Mouse (Mus musculus) cortical plate, adult 2 months (tissue): ENCODE results near the gene Klhl2. TPM values are rescaled to one million over a fixed set of nuclear protein-coding genes. Genes with fewer than 3 reads are reported as not detected.
A peak's percentile ranks its signal among the peaks of the same experiment; 100 is the strongest.

Source experiments
- H3K27ac ChIP-seq: fragments of 200-500 bp; 2 replicates; pipeline ENCODE4 v1.5.1; 2012; ENCODE audit warnings: low read length, control low read depth, inconsistent platforms; ENCODE audit not compliant: insufficient read depth
- H3K4me1 ChIP-seq: fragments of 200-500 bp; 2 replicates; pipeline ENCODE4 v1.6.1; 2011; ENCODE audit warnings: low read length; ENCODE audit not compliant: control insufficient read depth, insufficient read depth
- H3K4me3 ChIP-seq: fragments of 200-500 bp; 2 replicates; pipeline ENCODE4 v1.5.1; 2011; ENCODE audit warnings: mild to moderate bottlenecking, low read length, control low read depth; ENCODE audit not compliant: insufficient read depth
- CTCF ChIP-seq: fragments of 200-500 bp; IDR thresholded peaks from 2 replicates; pipeline ENCODE4 v1.5.1; 2011; ENCODE audit warnings: mild to moderate bottlenecking, control low read depth, low read length; ENCODE audit not compliant: insufficient read depth; ENCODE audit errors: extremely low read depth
- POLR2A ChIP-seq: fragments of 200-500 bp; IDR thresholded peaks from 2 replicates; pipeline ENCODE4 v1.6.1; 2011; ENCODE audit warnings: mild to moderate bottlenecking, low read length, control low read depth; ENCODE audit not compliant: insufficient read depth; ENCODE audit errors: extremely low read depth
- polyA plus RNA-seq: library from polyadenylated mRNA; depleted of rRNA; stranded (reverse); fragments of >200 nt; gene quantifications from 2 replicates; pipeline ENCODE4 v1.2.3, GENCODE M21; 2012

The Klhl2 gene
- polyA plus RNA-seq, 1 experiment, result 133 TPM

- no peak for TF ChIP-seq CTCF
- TF ChIP-seq POLR2A, result no peak
- Histone ChIP-seq H3K27ac (peak overlapping the region; percentile 90), H3K4me3 (no peak overlapping the region), H3K4me1 (peaks cover 12% of the 10 kb centered on the region)
These were observed 43.3 kb downstream of the Klhl2 start for GRCm38 (mm10) chr8:64806558-64806957.

DNA sequence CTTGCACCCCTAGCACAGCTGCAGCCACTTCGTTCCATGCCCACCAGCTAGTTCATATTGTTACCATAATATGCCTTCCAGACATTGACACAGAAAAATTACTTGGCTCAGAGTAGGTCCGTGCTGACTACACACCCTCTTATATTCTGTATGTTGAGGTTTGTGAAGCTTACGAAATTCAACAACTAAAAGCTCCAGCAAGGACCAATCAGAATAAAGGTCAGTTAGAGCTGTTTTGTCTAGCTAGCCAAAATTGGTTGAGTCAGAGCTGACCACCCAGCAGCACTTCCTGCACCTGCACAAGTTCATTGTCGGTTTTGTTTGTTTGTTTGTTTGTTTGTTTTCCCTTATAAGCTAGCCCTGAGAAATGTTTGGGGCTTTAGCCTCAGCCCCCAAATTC, 44.8 kb downstream of the Klhl2 start:
- TF ChIP-seq POLR2A (no peak), CTCF (no peak)
- Histone ChIP-seq H3K27ac (peak overlapping the region; percentile 45; the same call in 1 of the 2 replicates), H3K4me3 (no peak overlapping the region), H3K4me1 (peaks cover 12% of the 10 kb centered on the region)

DNA sequence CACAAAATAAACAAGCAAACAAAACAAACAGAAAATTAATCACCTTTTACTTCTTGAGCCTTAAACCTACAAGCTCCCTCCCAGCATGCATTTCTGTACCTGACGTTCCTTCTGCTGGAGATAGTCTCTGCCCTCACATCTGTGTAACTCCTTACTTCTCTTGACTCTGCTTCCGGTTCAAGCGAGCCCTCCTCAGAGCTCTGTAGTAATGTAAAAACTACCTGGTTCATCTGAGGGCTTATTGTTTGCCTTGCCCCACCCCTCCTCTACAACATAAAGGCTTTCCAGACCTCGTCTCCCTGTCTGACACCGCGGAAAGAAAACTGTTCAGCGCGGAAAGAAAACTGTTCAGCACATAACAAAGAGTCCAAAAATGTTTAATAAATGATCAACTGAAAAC, 50.5 kb downstream of the Klhl2 start:
- H3K27ac ChIP-seq, result no peak overlapping the region
- TF ChIP-seq POLR2A (no peak), CTCF (no peak)
- peaks cover 8% of the 10 kb centered on the region for H3K4me1 ChIP-seq
- no peak overlapping the region for H3K4me3 ChIP-seq

DNA sequence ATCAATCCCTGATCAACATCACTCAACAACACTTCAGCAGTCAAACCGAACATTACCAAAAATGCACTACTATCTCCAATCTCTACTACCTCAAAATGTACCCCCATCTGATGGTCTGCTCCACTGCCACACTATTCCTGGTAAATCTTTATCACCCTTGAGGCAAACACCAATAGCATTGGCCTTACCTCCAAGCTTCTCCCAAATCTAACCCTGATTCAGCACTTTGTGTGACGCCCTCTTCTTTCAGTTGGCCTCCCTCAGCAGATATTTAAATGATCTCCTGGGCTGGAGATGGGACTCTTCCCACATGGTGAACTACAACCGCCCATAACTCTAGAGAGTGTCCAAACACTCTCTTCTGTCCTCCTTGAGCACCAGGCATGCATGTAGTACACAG, 51.3 kb downstream of the Klhl2 start:
- H3K4me3 ChIP-seq, result no peak overlapping the region
- TF ChIP-seq POLR2A, result no peak
- no peak for TF ChIP-seq CTCF
- H3K4me1 ChIP-seq, result peaks cover 10% of the 10 kb centered on the region
- H3K27ac ChIP-seq, result no peak overlapping the region

DNA sequence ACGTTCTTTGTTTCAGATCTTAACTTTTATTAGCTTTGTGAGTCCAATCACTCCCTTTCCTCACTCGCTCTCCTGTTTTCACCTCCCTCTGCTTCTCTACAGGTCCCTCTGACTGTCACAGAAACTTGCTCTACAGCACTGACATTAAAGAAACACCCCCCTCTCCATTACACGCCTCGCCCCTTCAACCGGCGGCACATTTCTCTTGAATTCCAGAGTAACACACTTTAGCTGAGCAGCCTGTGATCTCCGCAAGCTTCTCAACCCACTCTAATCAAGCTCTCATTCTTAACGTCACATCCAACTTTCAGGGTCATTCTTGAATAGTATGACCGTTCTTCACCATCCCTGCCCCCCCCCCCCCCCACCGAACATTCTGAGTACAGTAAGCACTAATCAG, 52.1 kb downstream of the Klhl2 start:
- TF ChIP-seq POLR2A (no peak), CTCF (no peak)
- H3K27ac ChIP-seq, result no peak overlapping the region
- H3K4me3 ChIP-seq, result no peak overlapping the region
- peaks cover 10% of the 10 kb centered on the region for H3K4me1 ChIP-seq

- Histone ChIP-seq H3K27ac (no peak overlapping the region), H3K4me3 (no peak overlapping the region), H3K4me1 (peaks cover 11% of the 10 kb centered on the region)
- no peak for TF ChIP-seq POLR2A
- no peak for TF ChIP-seq CTCF
These were observed 58.5 kb downstream of the Klhl2 start for GRCm38 (mm10) chr8:64791250-64791881.

DNA sequence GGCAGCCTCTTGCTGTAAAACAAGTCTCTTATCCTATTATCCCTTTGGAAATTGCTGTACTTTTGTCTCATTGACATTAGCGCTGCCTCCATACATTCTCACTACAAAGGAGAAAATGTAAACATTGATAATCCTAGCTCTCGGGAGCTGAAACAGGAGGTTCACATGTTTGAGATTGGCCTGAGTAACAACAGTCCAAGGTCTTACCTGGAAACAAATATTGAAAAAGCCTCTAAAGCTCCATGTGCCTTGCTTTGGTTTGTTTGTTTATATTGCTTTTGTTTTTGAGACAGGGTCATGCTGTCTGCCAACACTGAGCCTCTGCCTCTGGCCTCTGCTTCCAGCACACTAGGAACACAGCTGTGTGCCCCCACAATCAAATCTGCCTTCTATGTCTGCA, 59.4 kb downstream of the Klhl2 start:
- no peak overlapping the region for H3K27ac ChIP-seq
- peaks cover 11% of the 10 kb centered on the region for H3K4me1 ChIP-seq
- H3K4me3 ChIP-seq, result no peak overlapping the region

DNA sequence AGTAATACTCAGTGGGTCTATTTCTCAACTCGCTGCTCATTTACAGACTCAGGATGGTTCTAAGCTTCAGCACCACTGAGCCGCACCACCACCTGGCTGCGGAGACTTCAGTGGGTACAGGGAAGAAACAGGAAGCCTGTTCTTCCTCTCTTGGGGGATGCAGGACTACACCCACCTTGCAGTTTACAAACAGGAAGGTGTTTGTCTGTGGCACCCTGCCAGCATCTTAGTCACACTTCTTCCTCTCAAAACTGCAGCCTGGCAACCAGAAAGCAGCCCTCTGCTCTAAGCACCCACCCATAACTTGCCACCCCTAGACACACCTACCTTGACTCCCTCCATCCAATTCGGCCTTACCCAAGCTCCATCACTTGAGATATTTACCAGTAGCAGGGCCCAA, 61.1 kb downstream of the Klhl2 start:
- Histone ChIP-seq H3K27ac (no peak overlapping the region), H3K4me1 (peaks cover 9% of the 10 kb centered on the region; the same call in 1 of the 2 replicates), H3K4me3 (no peak overlapping the region)
- TF ChIP-seq CTCF, result no peak
- no peak for TF ChIP-seq POLR2A

More for the DNA sequence above, 59.4 kb downstream of the Klhl2 start:
- TF ChIP-seq POLR2A (no peak), CTCF (no peak)

DNA sequence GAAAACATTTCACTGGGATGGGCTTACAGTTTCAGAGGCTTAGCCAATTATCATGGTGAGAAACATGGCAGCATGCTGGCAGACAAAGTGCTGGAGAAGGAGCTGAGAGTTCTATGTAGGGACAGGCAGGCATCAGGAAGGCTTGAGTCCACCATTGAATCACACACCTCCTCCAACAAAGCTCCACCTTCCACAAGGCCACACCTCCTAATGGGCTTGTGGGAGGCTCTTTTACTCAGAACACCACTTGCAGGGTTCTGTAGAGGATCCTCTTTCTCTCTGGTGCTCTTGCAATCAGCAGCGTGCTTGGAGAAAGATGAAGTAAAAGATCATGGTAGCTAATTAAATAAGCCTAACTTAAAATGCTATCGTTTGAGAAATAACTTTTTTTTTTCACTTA, 63.0 kb downstream of the Klhl2 start:
- Histone ChIP-seq H3K4me3 (no peak overlapping the region), H3K4me1 (peaks cover 9% of the 10 kb centered on the region; the same call in 1 of the 2 replicates), H3K27ac (no peak overlapping the region)
- no peak for TF ChIP-seq POLR2A
- TF ChIP-seq CTCF, result no peak

- TF ChIP-seq CTCF, result no peak
- TF ChIP-seq POLR2A, result no peak
- Histone ChIP-seq H3K4me1 (peaks cover 3% of the 10 kb centered on the region; the same call in 1 of the 2 replicates), H3K27ac (no peak overlapping the region), H3K4me3 (no peak overlapping the region)
These were observed 65.6 kb downstream of the Klhl2 start for GRCm38 (mm10) chr8:64784235-64784634.

DNA sequence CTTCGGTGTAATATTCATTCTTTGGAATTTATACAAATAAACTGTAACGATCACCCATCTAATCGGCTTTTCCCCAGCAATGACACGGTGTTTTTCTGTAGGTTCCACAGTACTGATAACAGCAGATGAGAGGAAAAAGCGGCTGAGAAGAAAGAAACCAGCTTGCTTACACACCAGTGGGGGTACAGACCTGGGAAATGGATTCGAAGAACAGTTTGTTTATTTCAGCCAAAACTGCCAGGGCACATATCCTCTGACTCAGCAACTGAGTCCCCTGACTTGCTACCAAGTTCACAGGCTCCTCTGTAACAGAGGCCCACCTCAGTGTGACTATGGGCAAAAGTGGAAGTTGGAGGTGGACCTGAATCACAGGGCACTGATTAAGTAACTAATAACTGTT, 67.9 kb downstream of the Klhl2 start:
- Histone ChIP-seq H3K27ac (no peak overlapping the region), H3K4me3 (no peak overlapping the region), H3K4me1 (peaks cover 2% of the 10 kb centered on the region; the same call in 1 of the 2 replicates)
- TF ChIP-seq CTCF (no peak), POLR2A (no peak)

DNA sequence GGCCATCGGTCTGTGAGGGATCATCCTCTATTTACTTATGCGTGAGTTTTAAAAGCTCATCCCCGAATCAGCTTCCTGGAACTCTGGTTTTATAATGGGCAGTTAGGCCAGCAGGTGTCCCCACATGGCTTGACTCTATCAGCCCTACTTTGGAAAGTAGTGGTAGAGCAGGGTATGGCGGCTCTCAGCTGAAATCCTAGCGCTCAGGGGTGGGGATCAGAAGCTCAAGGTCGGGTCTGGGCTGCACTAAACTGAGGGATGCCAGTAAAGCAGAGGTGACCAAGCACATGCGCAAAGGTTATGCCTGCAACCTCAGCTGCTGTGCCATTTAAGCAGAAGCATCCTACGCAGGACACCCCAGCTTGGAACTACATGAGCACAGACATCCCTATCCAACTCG, 71.9 kb downstream of the Klhl2 start:
- Histone ChIP-seq H3K4me1 (no peaks in the 10 kb centered on the region), H3K4me3 (no peak overlapping the region), H3K27ac (no peak overlapping the region)
- TF ChIP-seq CTCF (0 out of 2 replicates have a peak, but pooled peaks have one; percentile 21), POLR2A (no peak)
